Mouse (Mus musculus): Measurements from ENCODE around the gene Ttc14.

DNA sequence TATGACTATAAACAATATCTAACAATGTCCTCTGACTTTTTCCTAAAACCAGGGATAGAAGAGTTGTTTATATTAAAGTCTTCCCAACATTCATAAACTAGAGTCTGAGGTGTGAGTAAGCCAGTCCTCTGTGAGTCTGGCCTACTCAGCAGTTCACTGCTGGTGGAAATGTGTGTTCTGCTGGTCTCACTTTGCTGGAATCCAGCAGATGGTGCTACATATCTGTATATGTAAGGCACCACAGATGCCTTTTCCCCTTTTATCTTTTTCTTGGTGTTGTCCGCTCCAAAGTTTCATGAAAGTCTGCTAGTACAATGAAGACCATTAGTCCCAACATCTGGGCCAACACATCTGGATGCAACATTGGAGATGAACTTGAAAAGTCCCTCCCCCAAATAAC lies 53.4 kb downstream of the Ttc14 start:
- TF ChIP-seq POLR2A (IDR thresholded peaks at IDR 0.05; ENCODE audit: extremely low read depth, insufficient read depth, low read length) = no peak
- TF ChIP-seq CTCF (IDR thresholded peaks at IDR 0.05; ENCODE audit: low read depth, low read length) = no peak
